Mouse (Mus musculus): Measurements from ENCODE around the gene Nell2.
"Not testable (repeated sequence)": the region's sequence is repeated elsewhere in the genome, so short reads cannot be mapped to it uniquely, and the experiment has no call there.

Gene Nell2

GRCm38 (mm10) chr15:95257131-95257530 is 271.2 kb downstream of the Nell2 start:
- no peak for DNase-seq (ENCODE audit: extremely low read depth, low read depth, low spot score)

GRCm38 (mm10) chr15:95245516-95245915 is 282.8 kb downstream of the Nell2 start:
- no peak for DNase-seq (ENCODE audit: extremely low read depth, low read depth, low spot score)

GRCm38 (mm10) chr15:95243876-95244275 is 284.5 kb downstream of the Nell2 start:
- no peak for DNase-seq (ENCODE audit: extremely low read depth, low read depth, low spot score)

GRCm38 (mm10) chr15:95241161-95241560 is 287.2 kb downstream of the Nell2 start:
- DNase-seq (ENCODE audit: extremely low read depth, low read depth, low spot score), result no peak

- not testable (repeated sequence) for DNase-seq (ENCODE audit: extremely low read depth, low read depth, low spot score)
Measured at GRCm38 (mm10) chr15:95237021-95237420, 291.3 kb downstream of the Nell2 start.

- DNase-seq (ENCODE audit: extremely low read depth, low read depth, low spot score), result no peak
Measured at GRCm38 (mm10) chr15:95236509-95236908, 291.9 kb downstream of the Nell2 start.

GRCm38 (mm10) chr15:95231171-95231570 is 297.2 kb downstream of the Nell2 start:
- no peak for DNase-seq (ENCODE audit: extremely low read depth, low read depth, low spot score)

GRCm38 (mm10) chr15:95216640-95217365 is 311.6 kb downstream of the Nell2 start:
- no peak for DNase-seq (ENCODE audit: extremely low read depth, low read depth, low spot score)

GRCm38 (mm10) chr15:95210551-95210950 is 317.8 kb downstream of the Nell2 start:
- DNase-seq (ENCODE audit: extremely low read depth, low read depth, low spot score), result no peak

- no peak for DNase-seq (ENCODE audit: extremely low read depth, low read depth, low spot score)
Measured at GRCm38 (mm10) chr15:95209186-95209585, 319.2 kb downstream of the Nell2 start.

- no peak for DNase-seq (ENCODE audit: extremely low read depth, low read depth, low spot score)
Measured at GRCm38 (mm10) chr15:95193661-95194280, 334.6 kb downstream of the Nell2 start.

GRCm38 (mm10) chr15:95192951-95193350 is 335.4 kb downstream of the Nell2 start:
- DNase-seq (ENCODE audit: extremely low read depth, low read depth, low spot score), result no peak

GRCm38 (mm10) chr15:95186226-95186625 is 342.1 kb downstream of the Nell2 start:
- DNase-seq (ENCODE audit: extremely low read depth, low read depth, low spot score), result no peak

GRCm38 (mm10) chr15:95185419-95185818 is 342.9 kb downstream of the Nell2 start:
- no peak for DNase-seq (ENCODE audit: extremely low read depth, low read depth, low spot score)

GRCm38 (mm10) chr15:95183450-95183849 is 344.9 kb downstream of the Nell2 start:
- DNase-seq (ENCODE audit: extremely low read depth, low read depth, low spot score), result no peak

- no peak for DNase-seq (ENCODE audit: extremely low read depth, low read depth, low spot score)
Measured at GRCm38 (mm10) chr15:95156828-95157227, 371.5 kb downstream of the Nell2 start.

GRCm38 (mm10) chr15:95145118-95145517 is 383.2 kb downstream of the Nell2 start:
- no peak for DNase-seq (ENCODE audit: extremely low read depth, low read depth, low spot score)

GRCm38 (mm10) chr15:95144131-95144530 is 384.2 kb downstream of the Nell2 start:
- DNase-seq (ENCODE audit: extremely low read depth, low read depth, low spot score), result no peak

- no peak for DNase-seq (ENCODE audit: extremely low read depth, low read depth, low spot score)
Measured at GRCm38 (mm10) chr15:95138709-95139409, 389.5 kb downstream of the Nell2 start.

- no peak for DNase-seq (ENCODE audit: extremely low read depth, low read depth, low spot score)
Measured at GRCm38 (mm10) chr15:95137018-95137810, 391.1 kb downstream of the Nell2 start.

- no peak for DNase-seq (ENCODE audit: extremely low read depth, low read depth, low spot score)
Measured at GRCm38 (mm10) chr15:95135926-95136609, 392.3 kb downstream of the Nell2 start.
